Mouse (Mus musculus) heart, postnatal 0 days (tissue): ENCODE data around the gene Edil3.

Source experiments
- CTCF ChIP-seq: IDR thresholded peaks from 2 replicates; pipeline ENCODE4 v1.5.1; 2016; ENCODE audit warnings: antibody characterized with exemption, control low read depth, low read depth
- EP300 ChIP-seq: IDR thresholded peaks from 2 replicates; pipeline ENCODE4 v1.6.1; 2016; ENCODE audit warnings: antibody characterized with exemption, low read depth

GRCm38 (mm10) chr13:88824441-88824840 lies 3.2 kb downstream of the Edil3 start:
- TF ChIP-seq CTCF (no peak), EP300 (no peak)
